Mouse (Mus musculus) liver, embryonic 14.5 days (tissue): ENCODE results near the gene Selenof. TPM values are rescaled to one million over a fixed set of nuclear protein-coding genes. Genes with fewer than 3 reads are reported as not detected.

ENCODE experiments used
- ATAC-seq: fragments of 200-750 bp; cut with Nextera tagmentation; 2 replicates; pipeline ENCODE4 v1.8.0; 2017; ENCODE audit warnings: moderate number of reproducible peaks, mild to moderate bottlenecking, moderate library complexity; ENCODE audit not compliant: insufficient read depth
- DNase-seq, 3 experiments: peaks; one replicate each; pipeline ENCODE4 v3.0.0-alpha.2; 2012 to 2013; ENCODE audit warnings: low read depth in 3 of 3, low spot score in 3 of 3
- H3K27ac ChIP-seq: fragments of 300-500 bp; sonication (generic); 2 replicates; pipeline ENCODE4 v1.5.1; 2014; ENCODE audit warnings: moderate library complexity, mild to moderate bottlenecking, control low read depth, inconsistent platforms
- H3K27me3 ChIP-seq: fragments of 300-500 bp; sonication (generic); 2 replicates; pipeline ENCODE4 v1.6.1; 2014; ENCODE audit warnings: mild to moderate bottlenecking, low read length, moderate library complexity; ENCODE audit not compliant: control insufficient read depth, insufficient read depth
- H3K36me3 ChIP-seq: fragments of 300-500 bp; sonication (generic); replicated peaks from 2 replicates; pipeline ENCODE4 v1.6.1; 2014; ENCODE audit warnings: low read depth; ENCODE audit not compliant: control insufficient read depth, insufficient read depth
- H3K4me1 ChIP-seq, 2 experiments: fragments of 200-500 bp in 1 of 2; fragments of 300-500 bp in 1 of 2; sonication (generic) in 1 of 2; replicated peaks; 2 replicates each; pipeline ENCODE4 v1.6.1; 2012 to 2014; ENCODE audit warnings: antibody characterized with exemption in 1 of 2, inconsistent platforms in 1 of 2, low read length in 1 of 2; ENCODE audit not compliant: control insufficient read depth in 2 of 2, insufficient read depth in 2 of 2
- H3K4me2 ChIP-seq: fragments of 300-500 bp; sonication (generic); 2 replicates; pipeline ENCODE4 v1.6.1; 2014; ENCODE audit warnings: low read depth, mild to moderate bottlenecking, control low read depth, moderate library complexity
- H3K4me3 ChIP-seq, 2 experiments: fragments of 200-500 bp in 1 of 2; fragments of 300-500 bp in 1 of 2; sonication (generic) in 1 of 2; 2 replicates each; pipeline ENCODE4 v1.5.1; 2012 to 2014; ENCODE audit warnings: low read depth in 2 of 2, low read length in 2 of 2, mild to moderate bottlenecking in 2 of 2, control low read depth in 1 of 2, inconsistent platforms in 1 of 2, moderate library complexity in 1 of 2; ENCODE audit not compliant: insufficient read depth in 1 of 2
- H3K9ac ChIP-seq: fragments of 300-500 bp; sonication (generic); replicated peaks from 2 replicates; pipeline ENCODE4 v1.6.1; 2014; ENCODE audit warnings: mild to moderate bottlenecking, control low read depth, moderate library complexity
- H3K9me3 ChIP-seq: fragments of 300-500 bp; sonication (generic); 2 replicates; pipeline ENCODE4 v1.6.1; 2016; ENCODE audit warnings: low read length, mixed read lengths; ENCODE audit not compliant: control insufficient read depth
- CTCF ChIP-seq: IDR thresholded peaks from 2 replicates; pipeline ENCODE4 v1.5.1; 2016; ENCODE audit warnings: antibody characterized with exemption, low read depth, control low read depth
- EP300 ChIP-seq: IDR thresholded peaks from 2 replicates; pipeline ENCODE4 v1.6.1; 2016; ENCODE audit warnings: antibody characterized with exemption, low read depth
- WGBS: fragments of 180-500 bp; shearing (Covaris S2); extraction: QIAGEN DNeasy Blood & Tissue Kit; methylation state at CpG from one replicate; pipeline ENCODE4 v1.1.7; 2014; ENCODE audit not compliant: insufficient replicate concordance; 5-methylcytosine and 5-hydroxymethylcytosine counted together
- polyA plus RNA-seq, 2 experiments: library from polyadenylated mRNA; depleted of rRNA in 1 of 2; stranded (reverse) in 1 of 2; unstranded in 1 of 2; fragments of >200 nt; fragmentation: Nextera tagmentation in 1 of 2; extraction: Ambion mirVana in 1 of 2; gene quantifications; 2 replicates each; pipeline versions ENCODE4 v1.2.1 to v1.2.3; 2012 to 2014

Selenof gene
- polyA plus RNA-seq, 2 experiments, result 141 to 263 TPM

- no peak overlapping the region for H3K4me2 ChIP-seq
- DNase-seq (no peak), ATAC-seq (no peak)
- TF ChIP-seq EP300 (no peak), CTCF (no peak)
- no peaks in the 10 kb centered on the region for H3K27me3 ChIP-seq
- H3K27ac ChIP-seq, result no peak overlapping the region
- H3K4me3 ChIP-seq, result no peak overlapping the region
- H3K36me3 ChIP-seq, result peaks cover 16% of the 10 kb centered on the region
- 69% methylated on average over 7 of the region's 7 CpGs for WGBS
- peaks cover 8 to 22% of the 10 kb centered on the region in 2 experiments; a peak in 3 of 4 replicates for H3K4me1 ChIP-seq
- H3K9me3 ChIP-seq, result no peaks in the 10 kb centered on the region
- no peak overlapping the region for H3K9ac ChIP-seq
Observed at GRCm38 (mm10) chr3:144580281-144580680, 10.2 kb downstream of the Selenof start.

GRCm38 (mm10) chr3:144581842-144582241 lies 11.7 kb downstream of the Selenof start:
- Histone ChIP-seq H3K9ac (no peak overlapping the region), H3K27ac (no peak overlapping the region), H3K4me2 (no peak overlapping the region), H3K36me3 (peaks cover 16% of the 10 kb centered on the region), H3K9me3 (no peaks in the 10 kb centered on the region), H3K4me1 (peaks cover 8 to 26% of the 10 kb centered on the region in 2 experiments; a peak in 3 of 4 replicates), H3K4me3 (no peak overlapping the region), H3K27me3 (no peaks in the 10 kb centered on the region)
- no peak for DNase-seq
- no peak for ATAC-seq
- TF ChIP-seq CTCF (no peak), EP300 (no peak)
- WGBS, result 32% methylated on average over 3 of the region's 3 CpGs

- no peak for TF ChIP-seq EP300
- no peak for TF ChIP-seq CTCF
- DNase-seq (no peak), ATAC-seq (no peak)
- WGBS, result 35% methylated on average over 4 of the region's 4 CpGs
- Histone ChIP-seq H3K36me3 (peaks cover 16% of the 10 kb centered on the region), H3K27ac (no peak overlapping the region), H3K4me2 (no peak overlapping the region), H3K9ac (no peak overlapping the region), H3K27me3 (no peaks in the 10 kb centered on the region), H3K9me3 (no peaks in the 10 kb centered on the region), H3K4me1 (peaks cover 8 to 24% of the 10 kb centered on the region in 2 experiments; a peak in 3 of 4 replicates), H3K4me3 (no peak overlapping the region)
Observed at GRCm38 (mm10) chr3:144582306-144582705, 12.2 kb downstream of the Selenof start.

- no peak for DNase-seq
- H3K4me2 ChIP-seq, result peak overlapping the region; percentile 35; the same call in 1 of the 2 replicates
Observed at GRCm38 (mm10) chr3:144583789-144584188, 13.7 kb downstream of the Selenof start.

GRCm38 (mm10) chr3:144584789-144585553 lies 14.9 kb downstream of the Selenof start:
- Histone ChIP-seq H3K36me3 (peaks cover 3% of the 10 kb centered on the region), H3K27ac (no peak overlapping the region), H3K4me2 (no peak overlapping the region; the same call in 1 of the 2 replicates), H3K9ac (no peak overlapping the region), H3K4me1 (peaks cover 5 to 19% of the 10 kb centered on the region in 2 experiments; a peak in 3 of 4 replicates), H3K9me3 (no peaks in the 10 kb centered on the region), H3K4me3 (no peak overlapping the region), H3K27me3 (no peaks in the 10 kb centered on the region)
- TF ChIP-seq CTCF, result no peak
- TF ChIP-seq EP300, result no peak
- WGBS, result 60% methylated on average over 6 of the region's 6 CpGs
- DNase-seq, result no peak
- ATAC-seq, result no peak

More at GRCm38 (mm10) chr3:144583789-144584188, 13.7 kb downstream of the Selenof start:
- H3K4me3 ChIP-seq, result no peak overlapping the region
- no peaks in the 10 kb centered on the region for H3K27me3 ChIP-seq
- no peak overlapping the region for H3K27ac ChIP-seq
- 63% methylated on average over 5 of the region's 5 CpGs for WGBS
- TF ChIP-seq EP300 (no peak), CTCF (no peak)
- H3K9ac ChIP-seq, result no peak overlapping the region
- H3K9me3 ChIP-seq, result no peaks in the 10 kb centered on the region
- H3K4me1 ChIP-seq, result peaks cover 8 to 23% of the 10 kb centered on the region in 2 experiments; a peak in 3 of 4 replicates
- peak; percentile 45 for ATAC-seq
- H3K36me3 ChIP-seq, result peaks cover 10% of the 10 kb centered on the region
